Mouse (Mus musculus): Measurements from ENCODE around the gene Lmo2.

GRCm38 (mm10) chr2:103946892-103947291 is 10.9 kb upstream of the Lmo2 start:
- TF ChIP-seq USF1 (IDR thresholded peaks at IDR 0.05; ENCODE audit: low read depth) = no peak
- no peak for TF ChIP-seq CTCF (IDR thresholded peaks at IDR 0.05; ENCODE audit: control insufficient read depth, insufficient read depth, insufficient read length)
- TF ChIP-seq MYOG (IDR thresholded peaks at IDR 0.05; ENCODE audit: control insufficient read depth, extremely low read depth, insufficient read length) = no peak
- TF ChIP-seq MAX (IDR thresholded peaks at IDR 0.05) = no peak
- no peak for TF ChIP-seq MYOD1 (IDR thresholded peaks at IDR 0.05; ENCODE audit: control insufficient read depth, insufficient read length, low read depth)
- no peak for TF ChIP-seq CEBPB (IDR thresholded peaks at IDR 0.05; ENCODE audit: low read depth)
